Mouse (Mus musculus) embryonic facial prominence, embryonic 12.5 days (tissue): ENCODE measurements at regions not wholly inside any gene's neighbourhood (a gene's known extent, or its start where the extent isn't known, plus 50 kb on each side); places are given as distances from the start of the nearest gene placed in this dataset.
A peak's percentile ranks its signal among the peaks of the same experiment; 100 is the strongest.
"Not testable (repeated sequence)": the region's sequence is repeated elsewhere in the genome, so short reads cannot be mapped to it uniquely, and the experiment has no call there.

Experiments
- ATAC-seq: fragments of 200-750 bp; cut with Nextera tagmentation; 2 replicates; pipeline ENCODE4 v1.8.0; 2017; ENCODE audit not compliant: insufficient number of reproducible peaks, insufficient read depth, low FRiP score, low TSS enrichment
- H3K27ac ChIP-seq: fragments of 300-500 bp; sonication (generic); 2 replicates; pipeline ENCODE4 v1.5.1; 2016; ENCODE audit warnings: mild to moderate bottlenecking
- H3K27me3 ChIP-seq: fragments of 300-500 bp; sonication (generic); 2 replicates; pipeline ENCODE4 v1.6.1; 2016; ENCODE audit warnings: mild to moderate bottlenecking, moderate library complexity
- H3K36me3 ChIP-seq: fragments of 300-500 bp; sonication (generic); 2 replicates; pipeline ENCODE4 v1.6.1; 2016; ENCODE audit warnings: mild to moderate bottlenecking
- H3K4me1 ChIP-seq: fragments of 300-500 bp; sonication (generic); 2 replicates; pipeline ENCODE4 v1.6.1; 2016
- H3K4me2 ChIP-seq: fragments of 300-500 bp; sonication (generic); replicated peaks from 2 replicates; pipeline ENCODE4 v1.6.1; 2016; ENCODE audit warnings: mild to moderate bottlenecking, moderate library complexity
- H3K4me3 ChIP-seq: fragments of 300-500 bp; sonication (generic); 2 replicates; pipeline ENCODE4 v1.5.1; 2016; ENCODE audit warnings: mild to moderate bottlenecking
- H3K9ac ChIP-seq: fragments of 300-500 bp; sonication (generic); 2 replicates; pipeline ENCODE4 v1.6.1; 2016; ENCODE audit warnings: mild to moderate bottlenecking, moderate library complexity
- H3K9me3 ChIP-seq: fragments of 300-500 bp; sonication (generic); 2 replicates; pipeline ENCODE4 v1.6.1; 2016; ENCODE audit warnings: mild to moderate bottlenecking, moderate library complexity
- WGBS: fragments of 180-500 bp; shearing (Covaris S2); methylation state at CpG from one replicate; pipeline ENCODE4 v1.1.7; 2016; 5-methylcytosine and 5-hydroxymethylcytosine counted together

DNA sequence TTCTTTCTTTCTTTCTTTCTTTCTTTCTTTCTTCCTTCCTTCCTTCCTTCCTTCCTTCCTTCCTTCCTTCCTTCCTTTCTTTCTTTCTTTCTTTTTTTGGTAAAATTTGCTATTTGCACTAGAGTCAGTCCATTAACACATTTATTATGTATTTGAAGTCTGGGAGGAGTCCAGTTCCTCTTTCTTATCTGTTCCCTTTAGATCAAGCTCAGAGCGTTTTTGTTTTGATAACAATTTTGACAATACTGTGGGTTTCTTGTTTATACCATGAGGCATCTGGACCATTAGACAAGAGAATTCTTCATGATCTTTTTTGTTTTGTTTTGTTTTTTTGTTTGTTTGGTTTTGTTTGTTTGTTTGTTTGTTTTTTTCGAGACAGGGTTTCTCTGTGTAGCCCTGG is 52.3 kb upstream of the Cttnbp2 start:
- H3K4me2 ChIP-seq, H3K9ac ChIP-seq, H3K9me3 ChIP-seq, H3K27ac ChIP-seq, H3K36me3 ChIP-seq, ATAC-seq, H3K27me3 ChIP-seq, H3K4me3 ChIP-seq, H3K4me1 ChIP-seq: not testable (repeated sequence)
- 72% methylated on average over 2 of the region's 2 CpGs for WGBS

GRCm38 (mm10) chr6:18569221-18569620 is 54.6 kb upstream of the Cttnbp2 start:
- no peaks in the 10 kb centered on the region for H3K4me1 ChIP-seq
- no peaks in the 10 kb centered on the region for H3K36me3 ChIP-seq
- no peak for ATAC-seq
- no peaks in the 10 kb centered on the region for H3K9me3 ChIP-seq
- H3K4me2 ChIP-seq, result no peak overlapping the region
- H3K9ac ChIP-seq, result no peak overlapping the region
- no peaks in the 10 kb centered on the region for H3K27me3 ChIP-seq
- H3K4me3 ChIP-seq, result no peak overlapping the region
- H3K27ac ChIP-seq, result no peak overlapping the region
- WGBS, result 79% methylated on average over 2 of the region's 2 CpGs

- H3K9me3 ChIP-seq, result no peaks in the 10 kb centered on the region
- no peaks in the 10 kb centered on the region for H3K27me3 ChIP-seq
- H3K27ac ChIP-seq, result no peak overlapping the region
- H3K4me3 ChIP-seq, result no peak overlapping the region
- no peak for ATAC-seq
- H3K36me3 ChIP-seq, result no peaks in the 10 kb centered on the region
- no peak overlapping the region for H3K9ac ChIP-seq
- H3K4me1 ChIP-seq, result no peaks in the 10 kb centered on the region
- no peak overlapping the region for H3K4me2 ChIP-seq
These were observed 63.9 kb upstream of the Cttnbp2 start for GRCm38 (mm10) chr6:18578501-18578900.

DNA sequence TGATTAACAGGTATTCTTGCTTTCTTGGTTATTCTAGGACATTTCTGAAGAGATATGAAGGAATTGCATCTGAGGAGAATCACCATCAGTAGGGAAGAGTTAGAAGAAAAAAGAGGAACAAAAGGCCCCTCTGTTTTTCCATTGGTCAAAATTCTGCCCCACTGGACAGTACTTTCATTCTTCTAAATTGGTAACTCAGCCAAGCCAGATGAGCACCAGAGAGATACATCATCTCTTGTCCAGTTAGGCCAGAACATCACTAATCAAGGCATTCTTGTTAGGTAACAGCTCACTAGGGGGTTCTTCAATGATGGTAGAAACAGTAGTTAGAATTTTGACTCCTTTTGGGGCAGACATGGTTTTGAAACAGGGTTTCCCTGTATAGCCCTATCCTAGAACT is 74.8 kb upstream of the Cttnbp2 start:
- no peak for ATAC-seq

DNA sequence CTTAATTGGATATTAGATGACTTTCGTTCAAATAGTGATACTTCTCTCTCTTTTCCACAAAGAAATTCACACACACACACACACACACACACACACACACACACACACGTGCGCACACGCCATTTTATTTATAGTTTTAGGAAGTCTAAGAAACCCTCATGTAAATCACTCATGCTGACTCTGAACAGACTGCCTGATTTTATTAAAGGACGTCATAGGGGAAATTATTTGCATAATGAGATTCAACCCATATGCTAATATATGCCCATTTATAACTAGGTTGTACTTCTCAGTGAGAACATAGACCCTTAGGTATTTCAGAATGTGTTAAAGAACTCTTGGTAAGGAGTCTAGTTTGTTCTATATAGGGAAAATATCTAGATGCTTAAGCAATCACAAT is 82.0 kb upstream of the Cttnbp2 start:
- 85% methylated on average over 5 of the region's 5 CpGs for WGBS
- ATAC-seq, result no peak

More for the DNA sequence above, 74.8 kb upstream of the Cttnbp2 start:
- H3K9ac ChIP-seq, result no peak overlapping the region
- no peak overlapping the region for H3K27ac ChIP-seq
- no peaks in the 10 kb centered on the region for H3K9me3 ChIP-seq
- H3K27me3 ChIP-seq, result no peaks in the 10 kb centered on the region
- H3K4me3 ChIP-seq, result no peak overlapping the region
- no peaks in the 10 kb centered on the region for H3K36me3 ChIP-seq
- no peaks in the 10 kb centered on the region for H3K4me1 ChIP-seq
- no peak overlapping the region for H3K4me2 ChIP-seq

DNA sequence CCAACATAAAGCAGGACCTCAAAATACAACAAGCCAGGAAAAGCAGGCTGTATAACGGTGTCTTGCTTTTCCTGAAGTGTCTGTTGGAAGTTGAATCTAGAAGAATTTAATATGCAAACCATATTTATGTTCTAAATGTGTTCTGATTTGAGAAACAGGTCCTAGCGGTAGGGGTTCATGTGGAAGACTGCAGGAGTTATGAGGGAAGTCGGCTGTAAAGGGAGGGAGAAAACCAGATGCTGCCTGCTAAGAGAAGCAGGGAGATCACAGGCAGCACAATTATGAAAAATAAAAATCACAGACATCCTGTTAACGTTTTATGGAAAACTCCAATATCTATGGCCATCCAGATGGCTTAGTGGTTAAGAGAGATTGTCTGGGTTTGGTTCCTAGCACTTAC is 85.0 kb upstream of the Cttnbp2 start:
- Histone ChIP-seq H3K4me2 (no peak overlapping the region), H3K4me3 (no peak overlapping the region), H3K9me3 (no peaks in the 10 kb centered on the region), H3K27me3 (no peaks in the 10 kb centered on the region), H3K9ac (no peak overlapping the region), H3K27ac (no peak overlapping the region), H3K36me3 (no peaks in the 10 kb centered on the region), H3K4me1 (no peaks in the 10 kb centered on the region)
- WGBS, result 70% methylated on average over 4 of the region's 4 CpGs
- no peak for ATAC-seq

More for the DNA sequence above, 82.0 kb upstream of the Cttnbp2 start:
- no peaks in the 10 kb centered on the region for H3K9me3 ChIP-seq
- H3K4me1 ChIP-seq, result no peaks in the 10 kb centered on the region
- no peak overlapping the region for H3K27ac ChIP-seq
- H3K4me3 ChIP-seq, result no peak overlapping the region
- H3K36me3 ChIP-seq, result no peaks in the 10 kb centered on the region
- H3K9ac ChIP-seq, result no peak overlapping the region
- H3K4me2 ChIP-seq, result no peak overlapping the region
- no peaks in the 10 kb centered on the region for H3K27me3 ChIP-seq

GRCm38 (mm10) chr6:18601926-18602325 is 87.3 kb upstream of the Cttnbp2 start:
- Histone ChIP-seq H3K4me3 (no peak overlapping the region), H3K9ac (no peak overlapping the region), H3K4me1 (no peaks in the 10 kb centered on the region), H3K9me3 (no peaks in the 10 kb centered on the region), H3K36me3 (no peaks in the 10 kb centered on the region), H3K27me3 (no peaks in the 10 kb centered on the region), H3K27ac (no peak overlapping the region), H3K4me2 (no peak overlapping the region)
- no peak for ATAC-seq
- 59% methylated on average over 7 of the region's 7 CpGs for WGBS

DNA sequence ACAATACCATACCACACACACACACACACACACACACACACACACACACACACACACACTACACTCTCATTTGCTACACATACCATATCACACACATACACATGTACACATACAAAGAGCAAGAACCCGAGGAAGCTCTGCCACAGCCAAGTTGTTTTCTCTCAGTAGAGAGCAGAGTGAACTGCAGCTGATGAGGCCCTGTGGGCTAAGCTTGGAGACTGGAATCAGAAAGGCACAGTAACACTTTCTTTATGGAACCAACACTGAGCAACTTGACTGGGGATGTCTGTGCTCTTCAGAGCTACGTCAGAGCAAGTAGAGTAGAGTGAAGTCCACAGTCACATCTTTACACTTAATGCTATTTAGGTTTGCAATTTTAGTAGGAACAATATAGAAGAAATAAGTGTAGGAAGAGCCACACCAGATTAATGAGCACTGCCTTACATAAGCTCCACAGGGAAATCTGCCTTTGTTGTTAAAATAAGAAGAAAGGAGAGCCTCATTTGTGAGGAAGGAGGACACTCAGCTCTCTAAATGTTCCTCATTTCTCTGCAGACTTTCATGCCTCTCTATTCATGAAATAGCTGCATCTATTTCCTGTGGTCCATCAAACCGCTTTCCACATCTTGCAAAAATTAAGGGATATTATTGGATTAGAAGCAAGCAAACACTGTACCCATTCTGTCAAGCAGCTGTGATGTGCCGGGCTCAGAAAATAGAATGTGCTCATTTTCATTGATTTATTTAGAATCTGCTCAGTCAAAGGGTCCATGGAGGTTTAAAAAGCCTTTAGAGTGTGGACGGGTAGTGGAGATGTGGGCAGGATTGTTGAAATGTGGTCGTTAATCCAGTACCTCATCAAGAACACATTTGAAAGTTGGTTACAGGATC is 107.0 kb upstream of the Cttnbp2 start:
- Histone ChIP-seq H3K27ac (peak overlapping the region; percentile 41; the same call in 1 of the 2 replicates), H3K36me3 (no peaks in the 10 kb centered on the region), H3K4me1 (peaks cover 12% of the 10 kb centered on the region; the same call in 1 of the 2 replicates), H3K9me3 (no peaks in the 10 kb centered on the region), H3K4me2 (no peak overlapping the region), H3K9ac (no peak overlapping the region), H3K27me3 (no peaks in the 10 kb centered on the region), H3K4me3 (no peak overlapping the region)
- 43% methylated on average over 6 of the region's 6 CpGs for WGBS
- 0 out of 2 replicates have a peak, but pooled peaks have one; percentile 10 for ATAC-seq

- Histone ChIP-seq H3K36me3 (no peaks in the 10 kb centered on the region), H3K27me3 (no peaks in the 10 kb centered on the region), H3K4me2 (no peak overlapping the region), H3K27ac (no peak overlapping the region), H3K4me3 (no peak overlapping the region), H3K9me3 (no peaks in the 10 kb centered on the region), H3K9ac (no peak overlapping the region), H3K4me1 (no peaks in the 10 kb centered on the region)
- 54% methylated on average over 1 of the region's 1 CpGs for WGBS
- ATAC-seq, result no peak
These were observed 113.9 kb upstream of the Cttnbp2 start for GRCm38 (mm10) chr6:18628591-18628990.

- Histone ChIP-seq H3K4me2 (no peak overlapping the region), H3K9ac (no peak overlapping the region), H3K36me3 (no peaks in the 10 kb centered on the region), H3K27me3 (no peaks in the 10 kb centered on the region), H3K9me3 (no peaks in the 10 kb centered on the region), H3K4me3 (no peak overlapping the region), H3K27ac (no peak overlapping the region), H3K4me1 (no peaks in the 10 kb centered on the region)
- ATAC-seq, result no peak
- 88% methylated on average over 2 of the region's 2 CpGs for WGBS
These were observed 119.0 kb upstream of the Cttnbp2 start for GRCm38 (mm10) chr6:18633540-18634200.

DNA sequence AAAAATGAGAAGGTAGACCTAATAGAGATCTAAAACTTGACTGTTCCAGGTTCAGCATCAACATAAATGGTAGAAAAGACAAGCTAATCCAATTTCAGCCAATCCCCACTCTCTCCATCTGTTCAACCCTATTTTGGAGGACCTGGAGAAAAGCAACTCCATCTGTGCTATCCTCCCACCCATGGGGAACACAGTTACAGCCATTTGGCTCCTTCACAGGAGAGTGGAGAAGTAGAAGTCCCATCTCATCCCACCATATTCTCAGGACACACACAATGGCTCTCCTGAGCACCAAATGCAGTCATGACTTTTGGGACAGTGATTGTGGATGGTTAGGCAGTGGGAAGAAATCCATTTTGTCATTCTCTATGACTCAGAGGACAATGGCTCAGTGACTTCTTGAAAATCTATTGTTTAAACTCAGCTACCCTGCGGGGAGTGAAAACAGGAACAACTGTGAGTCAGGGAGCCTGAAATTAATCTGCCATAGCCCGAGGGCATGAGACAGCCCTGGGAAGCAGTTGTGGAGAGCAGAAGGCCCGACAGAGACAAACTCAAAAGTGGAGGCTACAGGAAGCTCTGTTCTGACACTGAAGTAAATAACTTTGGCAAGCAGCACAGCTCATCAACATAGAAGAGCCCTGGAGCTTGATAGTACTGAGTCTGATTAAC is 125.2 kb upstream of the Cttnbp2 start:
- WGBS, result 12% methylated on average over 3 of the region's 3 CpGs
- H3K36me3 ChIP-seq, result no peaks in the 10 kb centered on the region
- no peak overlapping the region for H3K9ac ChIP-seq
- no peak for ATAC-seq
- no peaks in the 10 kb centered on the region for H3K4me1 ChIP-seq
- no peaks in the 10 kb centered on the region for H3K9me3 ChIP-seq
- no peak overlapping the region for H3K4me3 ChIP-seq
- no peaks in the 10 kb centered on the region for H3K27me3 ChIP-seq
- H3K27ac ChIP-seq, result no peak overlapping the region
- H3K4me2 ChIP-seq, result no peak overlapping the region
